Mouse (Mus musculus) bone marrow macrophage, adult 2 months (primary cell): Measurements from ENCODE around the gene Plpp1. TPM values are rescaled to one million over a fixed set of nuclear protein-coding genes. Genes with fewer than 3 reads are reported as not detected.
A peak's percentile ranks its signal among the peaks of the same experiment; 100 is the strongest.

Source experiments
- H3K27ac ChIP-seq: 2 replicates; pipeline ENCODE4 v1.5.1; 2012; ENCODE audit warnings: low read depth, low read length; ENCODE audit not compliant: insufficient read depth
- H3K4me1 ChIP-seq: 2 replicates; pipeline ENCODE4 v1.6.1; 2012; ENCODE audit warnings: low read length; ENCODE audit not compliant: control insufficient read depth, insufficient read depth
- H3K4me3 ChIP-seq: 2 replicates; pipeline ENCODE4 v1.5.1; 2012; ENCODE audit warnings: mild to moderate bottlenecking, low read length, moderate library complexity; ENCODE audit not compliant: insufficient read depth
- CTCF ChIP-seq: IDR thresholded peaks from 2 replicates; pipeline ENCODE4 v1.5.1; 2012; ENCODE audit warnings: low read depth, mild to moderate bottlenecking, low read length, moderate library complexity
- POLR2A ChIP-seq: IDR thresholded peaks from 2 replicates; pipeline ENCODE4 v1.6.1; 2012; ENCODE audit warnings: mild to moderate bottlenecking, low read depth, low read length, borderline replicate concordance
- polyA plus RNA-seq: library from polyadenylated mRNA; stranded (reverse); fragments of >200 nt; gene quantifications from 2 replicates; pipeline ENCODE4 v1.2.4, GENCODE M21; 2012; ENCODE audit not compliant: missing spikeins, insufficient read depth, insufficient read length

The Plpp1 gene
- polyA plus RNA-seq, 1 experiment = 1.8 TPM

DNA sequence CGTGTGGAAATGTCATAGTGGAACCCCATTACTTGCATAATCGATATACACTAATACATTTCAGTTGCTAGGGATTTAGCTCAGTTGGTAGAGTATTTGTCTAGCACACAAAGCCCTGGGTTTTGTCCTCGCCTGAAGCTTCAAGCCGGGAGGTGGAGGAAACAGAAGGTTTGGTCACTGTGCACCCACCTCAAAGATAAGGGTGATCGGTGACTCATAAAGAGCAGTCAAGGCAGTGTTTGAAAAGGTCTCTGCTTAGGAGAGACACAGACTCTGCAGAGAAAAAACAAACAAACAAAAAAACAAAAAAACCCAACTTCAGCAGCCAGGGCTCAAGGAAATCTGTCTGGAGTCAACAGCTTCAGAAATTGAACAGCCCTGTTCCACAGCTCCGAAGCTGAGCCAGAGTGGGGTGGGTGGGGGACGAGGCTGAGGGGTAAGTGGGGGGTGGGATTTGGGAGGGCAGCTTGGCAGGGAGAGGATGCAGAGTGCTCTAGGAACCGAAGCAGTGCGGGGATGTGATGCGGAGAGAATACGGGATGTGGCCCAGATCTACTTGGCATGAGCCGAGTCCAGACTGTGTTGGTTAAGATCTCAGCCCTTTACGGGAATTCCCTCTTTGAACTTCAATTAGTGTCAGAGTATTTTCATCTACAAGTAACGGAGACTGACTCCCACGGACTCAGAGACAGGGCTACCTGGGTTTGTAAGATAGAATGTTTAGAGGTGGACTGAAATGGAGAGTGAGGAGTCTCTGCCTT lies 40.6 kb upstream of the Plpp1 start:
- no peak overlapping the region for H3K4me3 ChIP-seq
- no peak for TF ChIP-seq CTCF
- no peak for TF ChIP-seq POLR2A
- peak overlapping the region; percentile 29 for H3K27ac ChIP-seq
- H3K4me1 ChIP-seq = peaks cover 18% of the 10 kb centered on the region

DNA sequence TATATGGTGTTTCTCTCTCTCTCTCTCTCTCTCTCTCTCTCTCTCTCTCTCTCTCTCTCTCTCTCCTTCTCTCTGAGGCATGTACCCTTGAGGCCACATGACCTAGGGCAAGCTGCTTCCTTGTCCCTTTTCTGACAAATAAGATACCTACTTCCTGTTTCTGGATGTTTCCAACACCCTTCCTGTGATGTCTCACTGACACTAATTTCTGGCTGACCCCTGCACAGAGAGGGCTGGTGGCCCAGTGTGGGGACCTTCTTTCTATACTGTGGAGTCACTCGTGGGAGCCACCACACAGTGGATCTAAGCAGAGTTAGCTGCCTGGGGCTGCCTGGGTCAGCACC lies 40.1 kb upstream of the Plpp1 start:
- Histone ChIP-seq H3K27ac (peak overlapping the region; percentile 43), H3K4me1 (peaks cover 17% of the 10 kb centered on the region)

DNA sequence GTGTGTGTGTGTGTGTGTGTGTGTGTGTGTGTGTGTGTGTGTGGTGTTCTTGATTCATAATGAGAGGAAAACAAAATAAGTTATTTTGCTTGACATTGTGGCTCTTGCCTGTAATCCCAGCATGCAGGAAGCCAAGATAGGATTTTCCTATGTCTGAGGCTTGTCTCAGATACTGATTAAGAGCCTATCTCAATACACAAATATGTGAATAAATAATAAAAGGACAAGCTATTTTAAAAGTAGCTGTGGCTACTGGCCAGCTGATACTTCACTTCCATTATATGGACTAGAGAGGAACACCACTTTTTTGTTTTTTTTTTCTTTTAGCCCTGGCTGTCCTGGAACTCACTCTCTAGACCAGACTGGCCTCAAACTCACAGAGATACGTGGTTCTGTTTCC lies 38.8 kb upstream of the Plpp1 start:
- Histone ChIP-seq H3K4me3 (no peak overlapping the region), H3K4me1 (peaks cover 17% of the 10 kb centered on the region), H3K27ac (no peak overlapping the region)
- TF ChIP-seq POLR2A (no peak), CTCF (no peak)

More for the DNA sequence above, 40.1 kb upstream of the Plpp1 start:
- no peak overlapping the region for H3K4me3 ChIP-seq
- TF ChIP-seq CTCF = no peak
- TF ChIP-seq POLR2A = no peak

DNA sequence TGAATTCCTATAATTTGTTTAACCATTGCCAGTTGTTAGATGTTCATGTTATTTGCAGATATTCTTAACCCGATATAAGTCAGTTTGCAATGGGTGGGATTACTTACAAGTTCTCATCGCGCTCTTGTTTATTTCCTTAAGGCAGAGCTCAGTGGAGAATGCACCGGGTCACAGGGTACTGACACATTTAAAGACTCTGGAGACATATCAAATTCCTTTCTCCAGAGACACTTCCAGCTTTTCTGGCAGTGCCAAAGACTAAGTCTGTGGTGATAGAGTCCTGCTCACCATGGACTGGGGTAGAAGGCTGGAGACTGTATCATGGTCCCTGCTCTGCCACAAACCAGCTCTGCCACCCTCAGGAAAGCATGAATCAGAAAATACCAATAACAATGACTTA lies 38.0 kb upstream of the Plpp1 start:
- no peak overlapping the region for H3K27ac ChIP-seq
- H3K4me3 ChIP-seq = no peak overlapping the region
- H3K4me1 ChIP-seq = peaks cover 17% of the 10 kb centered on the region
- TF ChIP-seq POLR2A = no peak
- TF ChIP-seq CTCF = no peak

DNA sequence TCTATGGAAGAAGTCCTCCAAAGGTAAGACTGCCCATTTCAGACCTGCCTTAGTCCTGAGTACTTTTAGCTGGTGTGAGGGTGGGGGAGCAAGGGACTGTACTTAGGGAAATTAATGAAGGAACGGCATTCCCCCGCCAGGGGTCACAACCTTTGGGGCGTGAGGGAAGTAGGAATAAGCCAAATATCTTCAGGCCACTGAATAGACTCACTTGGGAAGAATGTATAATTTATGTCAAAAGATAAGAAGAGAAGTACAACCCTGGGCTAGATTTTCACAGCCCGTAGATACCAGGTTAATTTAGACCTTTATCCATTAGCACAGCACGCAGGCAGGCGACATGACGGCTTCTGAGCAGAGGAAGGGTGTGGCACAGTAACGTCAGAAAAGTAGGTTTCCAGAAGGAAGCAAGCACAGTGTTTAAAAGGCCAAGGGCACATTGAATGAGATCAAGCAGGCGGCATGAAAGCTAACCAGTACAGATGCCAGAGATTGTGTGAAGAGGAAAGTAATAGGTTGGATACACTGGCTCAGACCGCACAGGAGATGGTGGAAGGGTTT lies 37.0 kb upstream of the Plpp1 start:
- Histone ChIP-seq H3K4me3 (no peak overlapping the region), H3K4me1 (peaks cover 17% of the 10 kb centered on the region), H3K27ac (no peak overlapping the region)
- TF ChIP-seq CTCF = no peak
- no peak for TF ChIP-seq POLR2A

DNA sequence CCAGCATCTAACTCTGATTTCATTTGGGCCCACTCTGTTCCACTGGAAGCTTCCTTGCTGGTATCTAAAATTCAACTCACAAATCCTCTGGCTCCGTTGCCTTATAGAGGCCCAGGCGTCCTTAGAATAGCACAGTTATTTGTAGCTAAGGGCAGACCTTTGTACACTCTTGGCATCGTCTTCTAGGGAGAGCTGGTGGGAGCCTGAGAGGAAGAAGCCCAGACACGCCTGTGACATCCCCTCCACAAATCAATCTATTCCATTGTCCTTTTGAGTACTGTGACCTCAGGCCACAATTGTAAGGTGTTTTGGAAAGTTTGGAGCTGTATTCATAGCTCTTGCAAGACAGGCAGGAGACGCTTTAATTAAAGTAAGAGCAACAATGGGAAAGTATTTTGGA lies 36.0 kb upstream of the Plpp1 start:
- H3K27ac ChIP-seq = no peak overlapping the region
- H3K4me3 ChIP-seq = no peak overlapping the region
- TF ChIP-seq CTCF = no peak
- no peak for TF ChIP-seq POLR2A
- H3K4me1 ChIP-seq = peaks cover 17% of the 10 kb centered on the region

DNA sequence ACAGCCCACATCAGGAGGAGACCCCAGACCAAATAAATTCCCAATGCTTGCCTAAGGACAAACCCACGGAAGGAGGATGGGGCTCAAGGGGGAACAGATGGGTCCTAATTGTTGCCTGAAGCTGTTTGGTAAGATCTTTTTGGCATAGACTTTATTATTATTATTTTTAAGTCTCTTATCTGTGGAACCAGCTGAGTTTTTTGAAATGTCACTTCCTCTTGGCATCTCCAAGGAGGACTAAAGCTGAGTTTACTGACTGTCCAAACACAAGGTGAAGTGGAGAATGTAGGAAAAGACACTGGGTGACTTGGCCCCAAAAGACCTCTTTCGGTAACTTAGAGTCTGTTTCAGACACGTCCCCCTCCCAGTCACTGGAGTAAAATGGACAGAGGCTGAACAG lies 34.9 kb upstream of the Plpp1 start:
- peaks cover 9% of the 10 kb centered on the region for H3K4me1 ChIP-seq
- no peak overlapping the region for H3K4me3 ChIP-seq
- H3K27ac ChIP-seq = no peak overlapping the region
- no peak for TF ChIP-seq CTCF
- TF ChIP-seq POLR2A = no peak

DNA sequence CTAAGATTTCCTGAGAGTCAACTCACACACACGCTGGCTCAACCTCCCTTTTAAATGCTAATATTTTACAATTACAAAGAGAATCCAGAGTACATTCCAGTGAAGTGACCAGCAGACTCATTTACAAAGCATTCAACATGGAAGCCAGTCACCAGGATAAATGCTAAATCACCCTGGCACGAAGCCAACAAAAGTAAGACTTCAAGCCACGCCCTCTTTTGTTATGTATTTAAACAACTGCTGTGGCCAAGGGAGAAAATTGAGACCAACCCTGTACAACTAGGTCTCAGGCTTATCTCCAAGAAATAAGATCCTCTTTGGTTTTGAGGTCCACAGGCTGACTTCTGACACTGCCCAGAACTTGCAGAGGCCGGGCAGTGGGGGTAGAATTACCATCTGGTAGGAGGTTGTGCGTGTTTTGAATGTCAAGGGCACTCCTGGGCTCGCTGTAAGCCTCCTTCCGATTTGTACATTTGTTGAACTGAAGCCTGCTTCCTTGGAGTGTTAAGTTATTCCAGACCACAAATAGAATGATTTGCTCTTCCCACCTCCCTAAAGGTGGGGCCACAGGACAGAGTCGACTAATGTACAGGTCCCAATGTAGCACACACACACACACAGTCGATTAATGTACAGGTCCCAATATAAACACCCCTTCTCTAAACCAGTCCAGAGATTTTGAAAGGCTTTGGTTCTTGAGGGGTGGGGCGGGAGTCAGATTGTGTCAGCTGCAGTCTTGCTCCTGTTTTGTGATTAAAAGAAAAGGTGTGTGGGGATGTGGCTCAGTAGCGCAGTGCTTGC lies 29.9 kb upstream of the Plpp1 start:
- Histone ChIP-seq H3K4me3 (no peak overlapping the region), H3K4me1 (no peaks in the 10 kb centered on the region), H3K27ac (no peak overlapping the region)
- no peak for TF ChIP-seq CTCF

DNA sequence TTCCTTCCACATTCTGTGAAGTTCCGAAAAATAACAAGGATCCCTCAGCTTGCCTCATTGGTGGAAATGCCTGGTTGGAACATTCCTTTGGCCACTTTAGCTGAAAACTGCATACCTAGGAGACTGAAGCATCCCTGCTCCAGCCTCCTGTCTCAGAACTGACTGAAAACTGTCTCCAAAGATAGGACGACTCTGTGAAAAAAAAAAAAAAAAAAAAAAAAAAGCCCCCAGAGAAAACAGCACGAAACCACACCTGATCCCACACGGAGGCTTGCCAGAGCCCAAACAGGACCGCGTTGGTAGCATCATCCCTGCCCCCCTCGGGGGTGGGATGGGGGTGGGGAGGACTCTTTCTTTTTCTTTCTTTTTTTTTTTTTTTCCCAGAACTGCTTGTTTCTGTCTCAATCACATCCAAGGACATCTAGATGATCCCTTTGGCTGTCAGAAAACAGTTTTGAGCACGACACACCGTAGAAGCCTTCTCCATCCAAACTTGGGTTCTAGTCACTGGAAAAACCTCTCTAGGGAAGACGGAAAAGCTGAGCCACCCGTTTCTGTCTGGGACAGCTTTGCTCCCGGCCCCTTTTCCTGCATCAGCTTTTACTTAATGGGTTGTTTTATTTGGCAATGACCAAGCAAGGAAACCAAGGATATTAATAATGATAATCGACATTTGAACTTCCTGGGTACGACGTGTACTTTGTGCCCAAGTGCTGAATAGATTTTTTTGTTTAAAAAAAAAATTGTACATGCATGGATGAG lies 29.0 kb upstream of the Plpp1 start:
- Histone ChIP-seq H3K4me3 (no peak overlapping the region), H3K27ac (no peak overlapping the region), H3K4me1 (no peaks in the 10 kb centered on the region)
- TF ChIP-seq POLR2A = no peak
- TF ChIP-seq CTCF = no peak

DNA sequence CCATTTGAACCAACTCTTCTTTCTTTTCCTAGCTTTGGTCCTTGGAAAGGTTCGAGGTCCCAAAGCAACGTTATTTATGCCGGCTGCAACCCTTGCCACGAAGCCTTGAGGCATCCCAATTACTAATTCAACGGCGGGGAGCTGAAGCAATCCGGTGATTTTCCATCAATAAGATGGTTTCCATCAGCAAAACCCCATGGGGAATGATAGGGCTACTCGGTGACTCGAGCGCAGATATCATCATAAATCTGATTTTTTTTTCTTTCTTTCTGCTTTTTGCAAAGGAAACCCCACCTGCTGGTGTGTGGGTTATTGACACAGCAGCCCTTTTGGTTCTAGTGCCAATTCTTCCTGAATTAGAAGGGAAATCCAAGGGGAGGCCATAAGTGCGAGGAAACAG lies 28.3 kb upstream of the Plpp1 start:
- Histone ChIP-seq H3K4me1 (no peaks in the 10 kb centered on the region), H3K4me3 (no peak overlapping the region), H3K27ac (no peak overlapping the region)
- TF ChIP-seq POLR2A (no peak), CTCF (no peak)
